Mouse (Mus musculus) intestine, embryonic 14.5 days (tissue): Measurements from ENCODE around the gene Lrrc31. TPM values are rescaled to one million over a fixed set of nuclear protein-coding genes. Genes with fewer than 3 reads are reported as not detected.

Experiments used
- ATAC-seq: fragments of 200-750 bp; cut with Nextera tagmentation; replicated peaks from 2 replicates; pipeline ENCODE4 v1.8.0; 2017; ENCODE audit warnings: low read depth, moderate number of reproducible peaks, moderate TSS enrichment, moderate library complexity; ENCODE audit not compliant: low FRiP score, low TSS enrichment
- DNase-seq: peaks from one replicate; pipeline ENCODE4 v3.0.0-alpha.2; 2018; ENCODE audit warnings: low spot score
- H3K27ac ChIP-seq: fragments of 300-500 bp; sonication (generic); 2 replicates; pipeline ENCODE4 v1.5.1; 2014; ENCODE audit warnings: low read depth, mild to moderate bottlenecking, control low read depth
- H3K27me3 ChIP-seq: fragments of 300-500 bp; sonication (generic); replicated peaks from 2 replicates; pipeline ENCODE4 v1.6.1; 2014; ENCODE audit warnings: low read length, control low read depth; ENCODE audit not compliant: control insufficient read depth, insufficient read depth
- H3K36me3 ChIP-seq: fragments of 300-500 bp; sonication (generic); 2 replicates; pipeline ENCODE4 v1.6.1; 2014; ENCODE audit warnings: low read length, control low read depth; ENCODE audit not compliant: control insufficient read depth, insufficient read depth
- H3K4me1 ChIP-seq: fragments of 300-500 bp; sonication (generic); replicated peaks from 2 replicates; pipeline ENCODE4 v1.6.1; 2014; ENCODE audit warnings: low read length, control low read depth, mixed read lengths; ENCODE audit not compliant: control insufficient read depth, insufficient read depth
- H3K4me2 ChIP-seq: fragments of 300-500 bp; sonication (generic); 2 replicates; pipeline ENCODE4 v1.6.1; 2014; ENCODE audit warnings: low read length
- H3K4me3 ChIP-seq: fragments of 300-500 bp; sonication (generic); 2 replicates; pipeline ENCODE4 v1.5.1; 2014; ENCODE audit warnings: low read depth, low read length, control low read depth, mixed read lengths
- H3K9ac ChIP-seq: fragments of 300-500 bp; sonication (generic); 2 replicates; pipeline ENCODE4 v1.6.1; 2014; ENCODE audit warnings: mild to moderate bottlenecking, low read length
- H3K9me3 ChIP-seq: fragments of 300-500 bp; sonication (generic); 2 replicates; pipeline ENCODE4 v1.6.1; 2016; ENCODE audit warnings: low read length, control low read depth; ENCODE audit not compliant: control insufficient read depth
- WGBS: fragments of 180-500 bp; shearing (Covaris S2); extraction: QIAGEN DNeasy Blood & Tissue Kit; methylation state at CpG from one replicate; pipeline ENCODE4 v1.1.7; 2014; 5-methylcytosine and 5-hydroxymethylcytosine counted together
- polyA plus RNA-seq: library from polyadenylated mRNA; unstranded; fragments of >200 nt; fragmentation: Nextera tagmentation; extraction: Ambion mirVana; gene quantifications from 2 replicates; pipeline ENCODE4 v1.2.1, GENCODE M21; 2014

Gene Lrrc31
- polyA plus RNA-seq, 1 experiment from 2014 or later, result 0.66 TPM

- ATAC-seq (no peak), DNase-seq (no peak)
- Histone ChIP-seq H3K27me3 (no peaks in the 10 kb centered on the region), H3K4me2 (no peak overlapping the region), H3K9ac (no peak overlapping the region), H3K4me1 (no peaks in the 10 kb centered on the region), H3K27ac (no peak overlapping the region), H3K4me3 (no peak overlapping the region), H3K9me3 (no peaks in the 10 kb centered on the region), H3K36me3 (no peaks in the 10 kb centered on the region)
- WGBS, result 72% methylated on average over 10 of the region's 10 CpGs
Measured at GRCm38 (mm10) chr3:30724848-30725465, 25.3 kb upstream of the Lrrc31 start.

- WGBS, result 66% methylated on average over 10 of the region's 10 CpGs
- no peak overlapping the region for H3K27ac ChIP-seq
- no peaks in the 10 kb centered on the region for H3K36me3 ChIP-seq
- H3K4me2 ChIP-seq, result no peak overlapping the region
- H3K4me3 ChIP-seq, result no peak overlapping the region
- DNase-seq, result no peak
- H3K9ac ChIP-seq, result no peak overlapping the region
- no peaks in the 10 kb centered on the region for H3K9me3 ChIP-seq
- H3K27me3 ChIP-seq, result no peaks in the 10 kb centered on the region
- H3K4me1 ChIP-seq, result no peaks in the 10 kb centered on the region
- no peak for ATAC-seq
Measured at GRCm38 (mm10) chr3:30724105-30724824, 24.6 kb upstream of the Lrrc31 start.

- no peak for ATAC-seq
- no peak overlapping the region for H3K27ac ChIP-seq
Measured at GRCm38 (mm10) chr3:30723179-30723578, 23.5 kb upstream of the Lrrc31 start.

GRCm38 (mm10) chr3:30722461-30722860 lies 22.8 kb upstream of the Lrrc31 start:
- no peak overlapping the region for H3K9ac ChIP-seq
- no peaks in the 10 kb centered on the region for H3K9me3 ChIP-seq
- no peak for ATAC-seq
- H3K36me3 ChIP-seq, result no peaks in the 10 kb centered on the region
- H3K4me1 ChIP-seq, result no peaks in the 10 kb centered on the region
- no peaks in the 10 kb centered on the region for H3K27me3 ChIP-seq
- no peak overlapping the region for H3K4me2 ChIP-seq
- H3K4me3 ChIP-seq, result no peak overlapping the region
- DNase-seq, result no peak
- no peak overlapping the region for H3K27ac ChIP-seq
- WGBS, result 81% methylated on average over 2 of the region's 2 CpGs

More at GRCm38 (mm10) chr3:30723179-30723578, 23.5 kb upstream of the Lrrc31 start:
- H3K4me1 ChIP-seq, result no peaks in the 10 kb centered on the region
- H3K4me2 ChIP-seq, result no peak overlapping the region
- no peaks in the 10 kb centered on the region for H3K27me3 ChIP-seq
- H3K36me3 ChIP-seq, result no peaks in the 10 kb centered on the region
- H3K9me3 ChIP-seq, result no peaks in the 10 kb centered on the region
- H3K4me3 ChIP-seq, result no peak overlapping the region
- 34% methylated on average over 5 of the region's 5 CpGs for WGBS
- no peak overlapping the region for H3K9ac ChIP-seq
- no peak for DNase-seq

- DNase-seq (no peak), ATAC-seq (no peak)
- H3K4me2 ChIP-seq, result no peak overlapping the region
- H3K27me3 ChIP-seq, result no peaks in the 10 kb centered on the region
- H3K27ac ChIP-seq, result no peak overlapping the region
- no peaks in the 10 kb centered on the region for H3K36me3 ChIP-seq
- no peak overlapping the region for H3K4me3 ChIP-seq
- H3K9me3 ChIP-seq, result no peaks in the 10 kb centered on the region
- WGBS, result 83% methylated on average over 4 of the region's 4 CpGs
- H3K4me1 ChIP-seq, result no peaks in the 10 kb centered on the region
- H3K9ac ChIP-seq, result no peak overlapping the region
Measured at GRCm38 (mm10) chr3:30722036-30722435, 22.4 kb upstream of the Lrrc31 start.

- H3K27ac ChIP-seq, result no peak overlapping the region
- DNase-seq (no peak), ATAC-seq (no peak)
- 80% methylated on average over 3 of the region's 3 CpGs for WGBS
- no peak overlapping the region for H3K9ac ChIP-seq
- no peak overlapping the region for H3K4me3 ChIP-seq
- H3K4me1 ChIP-seq, result no peaks in the 10 kb centered on the region
- H3K27me3 ChIP-seq, result no peaks in the 10 kb centered on the region
- H3K4me2 ChIP-seq, result no peak overlapping the region
- no peaks in the 10 kb centered on the region for H3K36me3 ChIP-seq
- no peaks in the 10 kb centered on the region for H3K9me3 ChIP-seq
Measured at GRCm38 (mm10) chr3:30718649-30719048, 19.0 kb upstream of the Lrrc31 start.

GRCm38 (mm10) chr3:30713334-30713733 lies 13.7 kb upstream of the Lrrc31 start:
- Histone ChIP-seq H3K9me3 (no peaks in the 10 kb centered on the region), H3K9ac (no peak overlapping the region), H3K27ac (no peak overlapping the region), H3K27me3 (no peaks in the 10 kb centered on the region), H3K4me3 (no peak overlapping the region), H3K4me1 (no peaks in the 10 kb centered on the region), H3K36me3 (no peaks in the 10 kb centered on the region), H3K4me2 (no peak overlapping the region)
- WGBS, result 69% methylated on average over 1 of the region's 1 CpGs
- DNase-seq, result no peak
- no peak for ATAC-seq

GRCm38 (mm10) chr3:30710191-30710590 lies 10.5 kb upstream of the Lrrc31 start:
- Histone ChIP-seq H3K36me3 (no peaks in the 10 kb centered on the region), H3K4me2 (no peak overlapping the region), H3K27me3 (no peaks in the 10 kb centered on the region), H3K9ac (no peak overlapping the region), H3K27ac (no peak overlapping the region), H3K4me3 (no peak overlapping the region), H3K9me3 (no peaks in the 10 kb centered on the region), H3K4me1 (no peaks in the 10 kb centered on the region)
- DNase-seq (no peak), ATAC-seq (no peak)
- 80% methylated on average over 6 of the region's 6 CpGs for whole genome bisulfite sequencing
